Mouse (Mus musculus) E14TG2a.4 (cell line): Measurements from ENCODE around the gene Cntnap1.
A peak's percentile ranks its signal among the peaks of the same experiment; 100 is the strongest.

Experiments
- H3K27me3 ChIP-seq: 2 replicates; pipeline ENCODE4 v1.6.1; 2014; ENCODE audit warnings: low read length, control low read depth; ENCODE audit not compliant: insufficient read depth
- H3K36me3 ChIP-seq: 2 replicates; pipeline ENCODE4 v1.6.1; 2014; ENCODE audit warnings: low read length, control low read depth; ENCODE audit not compliant: insufficient read depth
- H3K4me1 ChIP-seq: replicated peaks from 2 replicates; pipeline ENCODE4 v1.6.1; 2014; ENCODE audit warnings: low read depth, low read length, control low read depth
- H3K4me3 ChIP-seq: replicated peaks from 2 replicates; pipeline ENCODE4 v1.5.1; 2014; ENCODE audit warnings: mild to moderate bottlenecking, low read length
- H3K9me3 ChIP-seq: 2 replicates; pipeline ENCODE4 v1.6.1; 2014; ENCODE audit warnings: low read length, control low read depth
- CTCF ChIP-seq: conservative IDR thresholded peaks from 2 replicates; pipeline ENCODE4 v1.5.1; 2014; ENCODE audit warnings: low read length
- NANOG ChIP-seq: IDR thresholded peaks from 2 replicates; pipeline ENCODE4 v1.6.1; 2014; ENCODE audit warnings: borderline replicate concordance, low read length, mixed read lengths
- POU5F1 ChIP-seq: IDR thresholded peaks from 2 replicates; pipeline ENCODE4 v1.6.1; 2014; ENCODE audit warnings: low read length, borderline replicate concordance

The Cntnap1 gene

DNA sequence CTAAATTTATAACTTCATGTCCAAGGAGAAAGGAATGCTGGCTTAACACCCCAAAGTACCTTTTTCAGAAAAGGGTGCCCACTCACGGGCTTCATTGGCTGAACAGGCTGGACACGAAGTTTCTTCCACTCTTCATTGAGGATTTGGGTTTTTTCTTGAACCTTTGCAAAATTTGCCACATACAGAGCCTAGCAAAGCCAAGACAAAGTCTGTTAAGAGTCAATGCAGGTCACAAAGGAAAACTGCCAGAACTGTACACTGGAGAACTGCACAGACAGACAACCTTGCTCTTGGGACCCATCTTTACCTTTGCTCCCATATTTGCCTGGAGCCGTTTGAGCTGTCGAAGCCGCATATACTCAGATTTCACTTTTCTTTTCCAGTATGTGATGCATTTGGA, 46.6 kb downstream of the Cntnap1 start:
- no peaks in the 10 kb centered on the region for H3K9me3 ChIP-seq

DNA sequence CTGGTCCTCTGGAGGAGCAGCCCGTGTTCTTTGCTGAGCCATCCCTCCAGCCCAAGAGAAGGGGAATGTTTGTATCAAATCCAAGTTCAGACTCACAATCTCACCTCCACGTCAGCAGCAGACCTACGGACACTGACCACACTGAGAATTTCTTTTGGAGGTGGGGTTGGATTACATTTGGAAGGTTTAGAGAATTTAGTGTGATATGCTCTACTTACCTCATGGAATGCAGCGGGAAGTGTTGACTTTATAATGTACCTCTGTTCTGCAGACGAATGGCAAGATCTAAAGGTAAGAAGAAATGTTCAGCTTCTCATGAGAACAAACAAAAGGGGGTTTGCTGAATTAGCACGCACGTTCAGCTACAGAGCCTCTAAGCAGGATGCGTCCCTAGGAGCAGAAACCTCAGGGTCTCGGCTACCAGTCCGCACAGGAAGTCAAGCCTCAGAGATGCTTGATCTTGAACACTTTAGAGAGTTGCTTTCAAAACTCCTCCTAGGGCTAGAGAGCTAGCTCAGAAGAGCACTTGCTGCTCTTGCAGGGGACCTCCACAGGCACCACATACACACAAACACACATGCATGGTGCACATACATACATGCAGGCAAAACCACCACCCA, 48.2 kb downstream of the Cntnap1 start:
- Histone ChIP-seq H3K4me3 (no peak overlapping the region), H3K9me3 (no peaks in the 10 kb centered on the region), H3K27me3 (no peaks in the 10 kb centered on the region), H3K4me1 (no peaks in the 10 kb centered on the region), H3K36me3 (peaks cover 50% of the 10 kb centered on the region)
- TF ChIP-seq CTCF (no peak), NANOG (no peak), POU5F1 (no peak)

More for the DNA sequence above, 46.6 kb downstream of the Cntnap1 start:
- no peaks in the 10 kb centered on the region for H3K4me1 ChIP-seq
- no peaks in the 10 kb centered on the region for H3K27me3 ChIP-seq
- TF ChIP-seq NANOG (no peak), CTCF (no peak), POU5F1 (no peak)
- no peak overlapping the region for H3K4me3 ChIP-seq
- peaks cover 56% of the 10 kb centered on the region for H3K36me3 ChIP-seq

DNA sequence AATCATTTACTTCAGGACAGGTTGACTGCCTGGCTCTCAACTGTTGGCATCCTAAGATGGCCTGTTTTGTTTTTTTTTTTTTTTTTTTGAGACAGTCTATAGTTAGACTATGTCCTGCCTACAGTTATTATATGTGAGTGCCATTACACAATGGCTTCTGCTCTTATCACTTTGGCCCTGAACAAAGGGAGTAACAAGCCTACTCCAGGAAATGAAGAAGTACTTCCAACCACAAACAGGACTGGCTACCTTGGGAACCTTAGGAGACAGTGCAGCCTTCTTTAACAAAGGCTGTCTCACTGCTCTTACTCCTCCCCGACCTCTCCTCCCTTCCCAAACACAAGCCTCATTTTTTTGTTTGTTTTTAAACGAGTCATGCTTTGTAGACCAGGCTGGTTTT, 50.5 kb downstream of the Cntnap1 start:
- Histone ChIP-seq H3K36me3 (peaks cover 31% of the 10 kb centered on the region), H3K4me3 (no peak overlapping the region), H3K4me1 (peaks cover 20% of the 10 kb centered on the region), H3K9me3 (no peaks in the 10 kb centered on the region), H3K27me3 (no peaks in the 10 kb centered on the region)
- TF ChIP-seq NANOG (no peak), CTCF (no peak), POU5F1 (no peak)

DNA sequence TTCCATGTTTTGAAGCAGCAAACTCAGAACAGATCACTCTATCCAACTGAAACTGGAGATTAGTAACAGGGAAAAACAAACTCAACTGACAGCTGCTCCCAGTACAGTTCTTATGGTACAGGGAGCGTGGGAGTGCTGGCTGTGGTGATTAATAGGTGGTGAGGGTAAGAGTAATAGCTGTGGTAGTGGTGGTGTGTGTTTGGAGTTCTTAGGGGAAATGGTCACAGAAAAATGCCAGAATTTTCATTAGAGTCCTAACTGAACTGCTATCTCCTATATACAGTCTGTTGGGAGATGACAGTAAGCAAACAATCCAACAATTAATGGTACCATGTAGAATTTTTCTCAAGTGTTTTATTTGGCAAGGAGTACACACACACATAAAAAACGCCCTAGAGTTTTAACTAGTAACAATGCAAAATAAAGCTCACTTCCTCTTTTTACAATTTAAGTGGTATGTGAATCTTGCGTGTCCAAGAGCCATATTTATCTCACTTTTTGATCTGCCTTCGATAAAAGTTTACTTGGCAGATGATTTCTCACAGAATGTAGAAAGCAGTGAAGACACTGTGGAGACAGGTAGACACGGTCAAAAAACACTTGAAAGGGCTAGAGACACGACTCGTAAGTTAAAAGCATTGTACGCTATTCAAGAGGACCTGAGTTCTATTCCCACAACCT, 51.1 kb downstream of the Cntnap1 start:
- no peak overlapping the region for H3K4me3 ChIP-seq
- TF ChIP-seq POU5F1, result no peak
- no peak for TF ChIP-seq NANOG
- no peak for TF ChIP-seq CTCF
- H3K27me3 ChIP-seq, result no peaks in the 10 kb centered on the region
- peaks cover 20% of the 10 kb centered on the region for H3K4me1 ChIP-seq
- peaks cover 25% of the 10 kb centered on the region for H3K36me3 ChIP-seq
- no peaks in the 10 kb centered on the region for H3K9me3 ChIP-seq

DNA sequence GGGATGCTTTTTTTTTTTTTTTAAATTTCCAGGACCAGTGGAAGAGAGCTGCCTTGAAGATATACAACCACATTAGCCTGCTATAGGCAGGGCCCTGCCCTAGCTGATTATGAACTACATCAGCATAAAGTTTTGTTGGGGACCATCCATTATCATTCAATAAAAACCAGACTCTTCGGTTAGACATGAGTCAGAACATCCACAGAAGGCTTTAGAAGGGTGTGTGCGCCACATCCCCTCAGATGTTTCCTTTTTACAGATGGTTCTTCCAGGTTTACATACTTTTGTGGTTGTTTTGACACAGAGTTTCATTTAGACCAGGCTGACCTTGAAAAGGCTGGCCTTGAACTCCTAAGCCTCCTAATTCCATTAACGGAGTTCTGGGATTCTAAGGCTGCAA, 54.0 kb downstream of the Cntnap1 start:
- Histone ChIP-seq H3K4me1 (peaks cover 38% of the 10 kb centered on the region), H3K27me3 (no peaks in the 10 kb centered on the region), H3K9me3 (no peaks in the 10 kb centered on the region), H3K4me3 (no peak overlapping the region), H3K36me3 (peaks cover 4% of the 10 kb centered on the region; the same call in 1 of the 2 replicates)
- TF ChIP-seq POU5F1, result no peak

DNA sequence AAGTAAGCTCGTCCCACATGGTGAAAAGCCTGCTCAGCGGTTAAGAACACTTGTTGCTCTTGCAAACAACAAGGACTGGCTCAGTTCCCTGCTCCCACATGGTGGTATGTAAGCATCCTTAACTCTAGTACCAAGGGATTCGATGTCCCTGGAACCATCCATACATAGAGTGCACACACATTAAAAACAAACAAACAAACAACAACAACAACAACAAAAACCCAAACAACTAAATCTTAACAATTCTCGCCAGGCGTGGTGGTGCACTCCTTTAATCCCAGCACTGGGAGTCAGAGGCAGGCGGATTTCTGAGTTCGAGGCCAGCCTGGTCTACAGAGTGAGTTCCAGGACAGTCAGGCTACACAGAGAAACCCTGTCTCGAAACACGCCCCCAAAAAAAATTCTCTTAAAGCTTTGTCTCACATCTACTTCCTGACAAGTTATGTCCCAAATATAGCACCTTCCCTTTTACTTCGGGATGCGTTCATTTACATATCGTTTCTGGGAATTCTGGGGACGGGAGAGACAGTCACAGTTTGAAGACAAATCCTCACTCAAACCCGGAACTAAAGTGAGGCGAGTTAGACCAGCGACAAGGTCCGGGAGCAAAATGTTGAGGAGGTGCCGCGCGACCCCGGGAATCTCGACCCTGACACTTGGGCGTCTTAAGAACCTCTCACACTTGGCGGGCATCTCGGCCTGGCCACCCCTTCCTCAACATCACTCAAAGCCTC, 55.2 kb downstream of the Cntnap1 start:
- Histone ChIP-seq H3K9me3 (no peaks in the 10 kb centered on the region), H3K4me3 (peak overlapping the region; percentile 86), H3K36me3 (peaks cover 4% of the 10 kb centered on the region; the same call in 1 of the 2 replicates), H3K4me1 (peaks cover 49% of the 10 kb centered on the region), H3K27me3 (no peaks in the 10 kb centered on the region)
- TF ChIP-seq CTCF (no peak), POU5F1 (no peak), NANOG (no peak)

DNA sequence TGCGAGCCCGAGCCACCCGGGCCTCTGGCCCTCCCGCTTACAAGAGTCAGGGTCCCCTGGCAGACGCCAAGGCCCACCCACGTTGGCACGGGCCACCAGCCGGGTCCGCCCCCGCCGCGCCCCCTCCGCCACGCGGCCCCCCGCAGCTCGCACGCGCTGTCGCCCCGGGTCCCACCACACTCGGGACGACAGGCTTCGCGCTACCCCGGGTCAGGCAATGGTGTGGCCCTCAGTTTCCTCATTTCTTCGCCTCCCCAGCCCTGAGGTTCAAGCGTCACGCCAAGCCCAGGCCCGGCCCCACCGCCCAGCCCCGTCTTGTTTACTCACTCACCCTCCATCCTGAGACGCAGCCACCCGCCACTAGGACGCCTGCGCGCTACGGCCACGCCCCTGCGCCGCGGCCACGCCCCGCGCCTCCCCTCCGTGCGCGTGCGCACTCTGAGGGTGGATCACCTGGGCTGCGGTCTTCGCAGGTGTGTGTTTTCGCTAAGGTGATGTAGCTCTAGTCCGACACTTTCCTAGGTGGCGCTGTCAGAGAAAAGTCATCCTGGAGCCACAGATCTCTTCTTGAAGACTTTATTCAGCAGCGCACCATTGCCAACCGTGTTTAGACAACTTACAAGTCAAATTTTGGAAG, 55.9 kb downstream of the Cntnap1 start, which contains the start of gene Ezh1:
Gene Ezh1, minus strand, starts transcription at position 399 of the 637 bp plus-strand sequence.
- peak within 1 kb of the TSS; percentile 86 for H3K4me3 ChIP-seq
- peaks cover 4% of the 10 kb centered on the region; the same call in 1 of the 2 replicates for H3K36me3 ChIP-seq
- no peaks in the 10 kb centered on the region for H3K27me3 ChIP-seq
- H3K9me3 ChIP-seq, result no peaks in the 10 kb centered on the region
- H3K4me1 ChIP-seq, result peaks cover 56% of the 10 kb centered on the region
- TF ChIP-seq CTCF, result no peak; the same call in 1 of the 2 replicates
- no peak for TF ChIP-seq POU5F1
- no peak for TF ChIP-seq NANOG

DNA sequence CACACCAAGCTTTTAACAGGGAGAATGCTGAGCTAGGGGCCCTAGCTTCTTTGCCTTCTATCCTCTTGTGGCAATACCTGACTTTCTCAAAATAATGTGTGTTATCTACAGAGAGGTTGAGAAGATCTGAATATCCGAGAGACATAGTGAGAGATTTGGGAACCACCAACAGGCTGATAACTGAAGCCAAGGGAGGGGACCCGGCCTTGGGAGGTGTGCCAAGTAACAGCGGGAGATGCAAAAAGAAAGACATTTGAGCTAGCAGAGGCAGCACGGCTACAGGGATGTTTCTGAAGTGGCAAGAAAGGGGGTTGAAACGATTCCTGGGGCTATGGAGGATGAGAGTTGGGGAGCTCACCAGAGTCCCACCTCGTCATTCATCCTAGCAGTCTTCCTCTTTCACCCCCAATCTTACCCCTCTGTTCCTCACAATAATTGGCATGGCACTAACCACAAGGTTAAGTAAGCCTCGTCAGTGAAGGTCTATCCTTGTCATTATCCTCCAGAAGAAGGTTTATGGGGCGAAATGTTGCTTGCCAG, 59.1 kb downstream of the Cntnap1 start:
- H3K27me3 ChIP-seq, result no peaks in the 10 kb centered on the region
- peak overlapping the region; percentile 23 for H3K4me3 ChIP-seq
- peaks cover 79% of the 10 kb centered on the region for H3K4me1 ChIP-seq
- H3K36me3 ChIP-seq, result peaks cover 3% of the 10 kb centered on the region; the same call in 1 of the 2 replicates
- peaks cover 7% of the 10 kb centered on the region; the same call in 1 of the 2 replicates for H3K9me3 ChIP-seq
- TF ChIP-seq POU5F1 (no peak), CTCF (no peak), NANOG (no peak)
